Mouse (Mus musculus): Measurements from ENCODE around the gene Efna3. TPM values are rescaled to one million over a fixed set of nuclear protein-coding genes. Genes with fewer than 3 reads are reported as not detected.

The Efna3 gene
- polyA plus RNA-seq, 1 experiment, result 59.4 TPM

DNA sequence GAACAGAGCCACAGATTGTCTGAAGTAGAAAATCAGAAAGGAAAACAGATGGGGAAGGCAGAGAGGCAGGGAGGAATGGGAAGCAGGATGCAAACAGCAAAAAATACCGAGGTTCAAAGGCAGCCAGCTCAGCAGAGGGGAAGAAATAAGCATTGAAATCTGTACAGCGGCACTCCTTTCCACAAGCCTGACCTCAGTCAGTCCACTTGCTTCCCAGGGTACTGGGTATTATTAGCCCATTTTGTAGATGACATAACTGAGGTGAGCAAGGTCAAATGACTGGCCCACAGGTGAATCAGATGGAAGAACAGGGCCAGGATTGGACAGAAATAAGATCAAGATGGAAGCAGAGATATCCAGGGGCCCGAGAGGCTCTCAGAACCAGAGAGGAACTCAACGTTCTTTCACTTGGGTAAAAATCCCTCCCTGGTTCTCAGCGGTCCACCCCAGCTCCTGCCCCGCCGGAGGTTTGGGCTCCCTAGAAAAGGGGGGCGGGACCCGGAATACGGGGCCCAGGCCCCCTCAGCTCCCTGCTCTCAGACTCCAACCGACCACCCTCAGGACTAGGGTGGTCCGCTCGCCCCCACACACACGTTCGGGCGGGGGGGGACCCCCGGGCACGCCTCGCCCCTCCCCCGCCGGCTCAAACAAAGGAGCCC is 14.4 kb upstream of the Efna3 start:
- peak; percentile 37 for DNase-seq (ENCODE audit: low read depth)
- TF ChIP-seq CTCF (IDR thresholded peaks at IDR 0.05; ENCODE audit: borderline replicate concordance, extremely low read depth, insufficient read depth, insufficient read length), result no peak
- TF ChIP-seq POLR2A (IDR thresholded peaks at IDR 0.05; ENCODE audit: borderline replicate concordance, extremely low read depth, insufficient read depth, insufficient read length, poor library complexity, severe bottlenecking), result no peak

DNA sequence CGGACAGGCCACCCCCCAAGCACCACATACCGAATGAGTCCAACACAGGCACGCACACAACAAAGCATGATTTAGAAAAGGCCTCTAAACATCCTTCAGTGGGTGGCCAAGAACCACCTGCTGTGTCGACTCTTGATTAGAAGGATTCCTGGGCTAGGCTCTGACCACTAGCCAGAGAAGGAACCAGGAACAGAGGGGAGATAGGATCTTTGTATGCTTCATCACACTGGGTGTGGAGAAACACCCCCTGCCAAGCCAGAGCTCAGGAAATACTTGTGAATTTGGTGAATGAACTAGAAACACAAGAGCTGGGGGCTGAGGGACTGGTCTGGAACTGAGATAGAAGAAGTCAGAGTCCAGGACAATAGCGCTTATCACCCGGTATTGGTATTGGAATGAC is 13.8 kb upstream of the Efna3 start:
- peak; percentile 25 for DNase-seq (ENCODE audit: low read depth)
- TF ChIP-seq CTCF (IDR thresholded peaks at IDR 0.05; ENCODE audit: borderline replicate concordance, extremely low read depth, insufficient read depth, insufficient read length), result no peak

DNA sequence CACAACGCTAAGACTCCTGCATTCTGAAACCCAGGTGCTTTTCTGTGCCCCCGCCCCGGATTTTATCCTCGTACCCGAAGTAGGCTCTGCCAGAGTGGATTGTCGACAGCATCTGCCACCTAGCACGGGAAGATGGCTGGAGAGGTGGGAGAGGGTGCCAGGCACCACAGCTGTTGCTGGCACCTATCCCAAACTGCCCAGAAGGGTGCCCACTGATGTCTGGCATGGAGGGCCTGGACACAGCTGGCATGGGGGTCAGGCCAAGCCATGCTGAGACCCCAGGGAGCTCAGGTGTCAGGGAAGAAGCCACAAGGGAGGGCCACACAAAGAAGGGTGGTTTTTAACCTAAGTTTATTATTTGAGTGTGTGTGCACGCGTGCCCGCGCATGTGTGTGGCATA is 10.3 kb upstream of the Efna3 start:
- peak; percentile 46 for DNase-seq (ENCODE audit: low read depth)
- TF ChIP-seq POLR2A (IDR thresholded peaks at IDR 0.05; ENCODE audit: borderline replicate concordance, extremely low read depth, insufficient read depth, insufficient read length, poor library complexity, severe bottlenecking) (no peak), CTCF (IDR thresholded peaks at IDR 0.05; ENCODE audit: borderline replicate concordance, extremely low read depth, insufficient read depth, insufficient read length) (no peak)

DNA sequence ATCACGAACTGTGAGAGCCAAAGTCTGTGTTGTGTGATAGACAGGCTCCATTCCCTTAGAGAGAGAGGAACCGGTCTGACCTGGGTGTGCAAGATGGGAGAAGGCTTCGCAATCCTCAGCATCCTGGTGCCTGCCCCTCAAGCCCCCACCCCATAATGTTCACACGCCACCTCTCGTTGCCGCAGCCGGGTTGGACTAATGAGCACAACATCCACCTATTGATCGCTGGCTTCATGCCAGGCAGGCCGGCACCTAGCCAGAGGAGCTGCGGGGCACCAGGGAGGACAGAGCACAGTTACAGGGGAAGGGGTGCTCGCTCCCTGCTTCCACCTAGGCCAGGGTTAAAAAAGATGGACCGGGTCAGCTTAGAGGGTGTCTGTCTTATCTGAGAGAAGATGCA is 9.7 kb upstream of the Efna3 start:
- TF ChIP-seq CTCF (IDR thresholded peaks at IDR 0.05; ENCODE audit: borderline replicate concordance, extremely low read depth, insufficient read depth, insufficient read length) (no peak), POLR2A (IDR thresholded peaks at IDR 0.05; ENCODE audit: borderline replicate concordance, extremely low read depth, insufficient read depth, insufficient read length, poor library complexity, severe bottlenecking) (no peak)
- DNase-seq (ENCODE audit: low read depth), result peak; percentile 62

DNA sequence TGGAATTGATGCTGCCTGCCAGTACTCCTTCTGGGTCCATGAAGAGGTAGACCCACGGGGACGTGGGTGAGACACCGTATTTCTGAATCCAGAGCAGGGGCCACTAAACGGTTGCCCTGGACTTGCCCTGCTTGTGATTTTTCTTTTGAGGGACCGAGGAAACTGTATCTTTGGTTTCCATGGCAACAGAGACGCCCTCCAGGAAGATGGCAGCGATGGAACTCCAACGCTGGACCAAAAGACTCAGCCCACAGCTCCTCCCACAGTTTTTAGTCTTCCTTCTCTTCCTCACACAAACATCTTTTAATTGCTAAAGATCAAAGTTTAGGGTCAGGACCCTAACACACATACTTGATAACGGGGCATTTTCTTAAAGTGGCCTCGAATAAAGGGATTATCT is 9.2 kb upstream of the Efna3 start:
- DNase-seq (ENCODE audit: low read depth), result peak; percentile 54
- TF ChIP-seq POLR2A (IDR thresholded peaks at IDR 0.05; ENCODE audit: borderline replicate concordance, extremely low read depth, insufficient read depth, insufficient read length, poor library complexity, severe bottlenecking), result no peak
- no peak for TF ChIP-seq CTCF (IDR thresholded peaks at IDR 0.05; ENCODE audit: borderline replicate concordance, extremely low read depth, insufficient read depth, insufficient read length)

DNA sequence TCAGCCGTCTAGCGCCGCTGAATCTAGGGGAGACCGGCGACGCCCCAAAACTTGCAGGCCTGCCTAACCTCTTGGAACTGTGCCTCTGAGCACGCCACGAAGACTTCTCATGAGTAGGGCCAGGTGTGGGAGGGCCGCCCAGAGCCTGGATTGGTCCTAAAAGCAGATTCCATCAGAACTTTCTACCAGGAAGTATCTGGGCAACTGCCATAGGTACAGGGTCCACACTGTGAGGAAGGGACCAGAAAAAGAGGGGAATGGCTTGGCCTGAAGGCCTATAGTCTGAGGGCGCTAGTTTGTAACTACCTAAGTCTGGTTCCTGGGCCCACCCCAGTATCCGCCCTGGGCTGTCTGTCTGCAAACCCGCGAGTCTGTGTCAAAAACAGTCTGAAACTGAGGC is 8.8 kb upstream of the Efna3 start:
- DNase-seq (ENCODE audit: low read depth), result no peak
- TF ChIP-seq POLR2A (IDR thresholded peaks at IDR 0.05; ENCODE audit: borderline replicate concordance, extremely low read depth, insufficient read depth, insufficient read length, poor library complexity, severe bottlenecking), result no peak
- no peak for TF ChIP-seq CTCF (IDR thresholded peaks at IDR 0.05; ENCODE audit: borderline replicate concordance, extremely low read depth, insufficient read depth, insufficient read length)

DNA sequence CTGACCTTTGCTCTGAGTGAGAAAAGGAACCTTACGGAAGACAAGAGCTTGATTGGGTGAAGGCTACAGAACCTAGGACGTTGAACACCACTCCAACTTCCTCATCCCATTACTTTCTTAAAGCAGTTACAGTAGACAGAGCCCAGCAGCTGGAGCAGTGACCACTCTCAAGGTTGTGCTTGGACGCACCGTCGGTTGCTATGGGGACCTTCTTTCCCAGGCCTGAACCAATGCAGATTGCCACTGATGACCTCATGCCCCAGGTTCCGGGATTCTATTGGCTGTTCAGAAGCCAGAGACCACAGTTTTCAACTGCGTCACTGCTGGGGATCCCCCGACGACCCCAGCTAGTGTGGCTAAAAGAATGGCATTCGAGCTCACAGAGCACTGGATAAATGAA is 8.2 kb upstream of the Efna3 start:
- TF ChIP-seq POLR2A (IDR thresholded peaks at IDR 0.05; ENCODE audit: borderline replicate concordance, extremely low read depth, insufficient read depth, insufficient read length, poor library complexity, severe bottlenecking) (no peak), CTCF (IDR thresholded peaks at IDR 0.05; ENCODE audit: borderline replicate concordance, extremely low read depth, insufficient read depth, insufficient read length) (no peak)
- peak; percentile 60 for DNase-seq (ENCODE audit: low read depth)

DNA sequence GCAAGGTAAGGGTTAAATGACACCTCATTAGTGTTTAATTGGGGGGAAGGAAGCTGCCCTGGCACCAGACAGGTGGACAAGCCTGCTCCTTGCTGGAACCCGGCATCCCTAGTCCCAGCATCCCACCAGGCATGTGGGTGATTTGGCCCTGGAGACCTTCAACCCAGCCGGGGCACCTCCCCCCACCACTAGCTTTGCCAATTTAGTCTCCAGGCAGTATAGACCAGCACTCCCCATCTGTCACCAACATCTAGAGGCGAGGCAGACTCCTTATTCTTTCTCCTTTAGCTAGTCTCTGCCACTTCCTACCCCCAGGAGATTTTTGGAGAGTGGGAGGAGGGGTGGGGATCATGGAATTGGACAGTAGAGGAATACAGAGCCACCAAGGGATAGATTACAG is 7.6 kb upstream of the Efna3 start:
- peak; percentile 63 for DNase-seq (ENCODE audit: low read depth)
- no peak for TF ChIP-seq POLR2A (IDR thresholded peaks at IDR 0.05; ENCODE audit: borderline replicate concordance, extremely low read depth, insufficient read depth, insufficient read length, poor library complexity, severe bottlenecking)
- TF ChIP-seq CTCF (IDR thresholded peaks at IDR 0.05; ENCODE audit: borderline replicate concordance, extremely low read depth, insufficient read depth, insufficient read length), result no peak

DNA sequence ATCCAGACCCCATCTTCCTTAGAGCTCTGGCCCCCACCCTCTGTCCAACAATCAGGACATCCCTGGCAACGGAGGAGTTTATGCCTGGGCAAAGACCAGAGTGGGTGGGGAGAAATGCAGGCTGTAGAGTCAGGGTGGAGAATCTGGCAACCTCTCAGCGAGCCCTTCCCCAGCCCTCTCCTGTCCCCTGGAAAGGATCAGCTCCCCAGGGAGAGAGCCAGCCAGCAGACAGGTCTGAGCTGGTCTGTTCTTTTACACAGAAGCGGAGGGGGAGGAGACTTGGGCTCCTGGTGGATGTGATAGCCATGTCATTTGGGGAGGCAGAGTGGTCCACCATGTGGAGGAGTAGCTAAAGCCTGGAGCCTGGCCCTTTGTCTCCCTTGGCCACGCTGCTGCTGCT is 5.9 kb upstream of the Efna3 start:
- TF ChIP-seq POLR2A (IDR thresholded peaks at IDR 0.05; ENCODE audit: borderline replicate concordance, extremely low read depth, insufficient read depth, insufficient read length, poor library complexity, severe bottlenecking) (no peak), CTCF (IDR thresholded peaks at IDR 0.05; ENCODE audit: borderline replicate concordance, extremely low read depth, insufficient read depth, insufficient read length) (no peak)
- peak; percentile 49 for DNase-seq (ENCODE audit: low read depth)

DNA sequence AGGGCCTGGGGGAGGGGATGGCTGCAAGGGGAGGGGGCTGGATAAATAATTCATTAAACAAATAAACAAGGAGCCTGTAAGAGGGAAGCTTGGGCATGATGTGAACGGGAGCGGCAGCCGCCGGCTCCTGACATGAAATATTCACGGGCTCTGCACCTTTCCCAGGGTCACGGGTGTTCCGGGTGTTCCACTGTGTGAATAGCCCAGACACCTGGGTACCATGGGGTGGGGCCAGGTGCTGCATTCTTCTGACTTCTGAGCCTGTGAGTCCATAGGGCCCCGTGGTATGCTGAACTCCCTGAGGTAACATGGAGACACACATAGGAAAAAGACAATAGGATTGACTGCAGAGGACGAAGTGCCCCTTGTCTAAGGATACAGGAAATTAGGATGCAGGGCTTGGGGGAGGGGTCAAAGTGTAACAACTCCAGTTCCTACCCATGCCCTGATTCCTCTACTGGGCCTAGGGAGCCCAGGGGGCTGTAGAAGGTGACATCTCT is 4.7 kb upstream of the Efna3 start:
- TF ChIP-seq CTCF (IDR thresholded peaks at IDR 0.05; ENCODE audit: borderline replicate concordance, extremely low read depth, insufficient read depth, insufficient read length) (no peak), POLR2A (IDR thresholded peaks at IDR 0.05; ENCODE audit: borderline replicate concordance, extremely low read depth, insufficient read depth, insufficient read length, poor library complexity, severe bottlenecking) (no peak)
- no peak for DNase-seq (ENCODE audit: low read depth)

DNA sequence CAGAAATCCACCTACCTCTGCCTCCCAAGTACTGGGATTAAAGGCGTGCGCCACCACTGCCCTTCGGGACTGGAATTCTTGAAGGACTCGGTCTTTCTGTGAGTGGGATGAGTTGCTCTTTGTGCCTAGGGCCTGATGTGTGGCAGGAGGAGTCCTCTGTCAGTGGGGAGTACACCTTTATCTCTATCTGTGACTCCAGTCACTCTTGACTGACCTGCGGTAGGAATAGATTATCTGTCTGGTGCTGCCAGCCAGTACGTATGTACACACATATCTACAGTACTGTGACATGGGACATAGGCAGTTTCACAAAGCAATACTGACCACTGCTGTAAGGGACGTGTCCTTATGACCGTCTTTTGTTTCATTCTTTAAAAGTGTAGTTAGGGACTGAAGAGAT is 3.1 kb upstream of the Efna3 start:
- no peak for DNase-seq (ENCODE audit: low read depth)
- TF ChIP-seq POLR2A (IDR thresholded peaks at IDR 0.05; ENCODE audit: borderline replicate concordance, extremely low read depth, insufficient read depth, insufficient read length, poor library complexity, severe bottlenecking) (no peak), CTCF (IDR thresholded peaks at IDR 0.05; ENCODE audit: borderline replicate concordance, extremely low read depth, insufficient read depth, insufficient read length) (no peak)

DNA sequence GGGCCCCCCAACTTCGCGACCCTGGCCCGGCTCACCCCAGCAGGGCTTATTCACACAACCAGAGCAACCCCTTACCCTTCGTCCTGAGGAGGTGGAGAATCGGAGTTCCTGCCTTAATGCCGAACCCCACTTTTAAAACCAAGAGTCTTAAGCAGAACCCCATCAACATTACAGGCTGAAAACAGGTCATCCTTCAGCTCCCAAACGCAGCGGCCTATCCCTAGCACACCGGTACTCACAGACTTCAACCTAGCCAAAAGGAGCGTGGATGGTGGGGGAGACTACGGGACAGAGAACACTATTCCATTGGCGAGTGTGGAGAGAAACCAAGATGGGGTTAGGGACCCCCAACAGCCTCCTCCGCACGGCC is 649 bp downstream of the Efna3 start:
- TF ChIP-seq CTCF (IDR thresholded peaks at IDR 0.05; ENCODE audit: borderline replicate concordance, extremely low read depth, insufficient read depth, insufficient read length) (no peak), POLR2A (IDR thresholded peaks at IDR 0.05; ENCODE audit: borderline replicate concordance, extremely low read depth, insufficient read depth, insufficient read length, poor library complexity, severe bottlenecking) (no peak)
- no peak for DNase-seq (ENCODE audit: low read depth)
